Mouse (Mus musculus) kidney, postnatal 0 days (tissue): Measurements from ENCODE around the gene 1810055G02Rik. TPM values are rescaled to one million over a fixed set of nuclear protein-coding genes. Genes with fewer than 3 reads are reported as not detected.

Source experiments
- ATAC-seq: fragments of 200-750 bp; cut with Nextera tagmentation; replicated peaks from 2 replicates; pipeline ENCODE4 v1.8.0; 2017; ENCODE audit warnings: low read depth, moderate number of reproducible peaks, moderate TSS enrichment, moderate library complexity; ENCODE audit not compliant: low FRiP score
- DNase-seq: peaks from one replicate; pipeline ENCODE4 v3.0.0-alpha.2; 2016; ENCODE audit warnings: low spot score
- H3K27ac ChIP-seq: fragments of 300-500 bp; sonication (generic); 2 replicates; pipeline ENCODE4 v1.5.1; 2014; ENCODE audit warnings: mild to moderate bottlenecking
- H3K27me3 ChIP-seq: fragments of 300-500 bp; sonication (generic); 2 replicates; pipeline ENCODE4 v1.6.1; 2014; ENCODE audit warnings: low read length, mixed read lengths; ENCODE audit not compliant: insufficient read depth
- H3K36me3 ChIP-seq: fragments of 300-500 bp; sonication (generic); 2 replicates; pipeline ENCODE4 v1.6.1; 2014; ENCODE audit warnings: low read length, mixed read lengths; ENCODE audit not compliant: insufficient read depth
- H3K4me1 ChIP-seq: fragments of 300-500 bp; sonication (generic); replicated peaks from 2 replicates; pipeline ENCODE4 v1.6.1; 2014; ENCODE audit warnings: antibody characterized with exemption, low read length, mixed read lengths; ENCODE audit not compliant: insufficient read depth
- H3K4me2 ChIP-seq: fragments of 300-500 bp; sonication (generic); 2 replicates; pipeline ENCODE4 v1.6.1; 2014; ENCODE audit warnings: mild to moderate bottlenecking, low read length, moderate library complexity, mixed read lengths
- H3K4me3 ChIP-seq: fragments of 300-500 bp; sonication (generic); replicated peaks from 2 replicates; pipeline ENCODE4 v1.5.1; 2014; ENCODE audit warnings: low read depth, low read length
- H3K9ac ChIP-seq: fragments of 300-500 bp; sonication (generic); 2 replicates; pipeline ENCODE4 v1.6.1; 2014; ENCODE audit warnings: low read depth, low read length
- H3K9me3 ChIP-seq: fragments of 300-500 bp; sonication (generic); replicated peaks from 2 replicates; pipeline ENCODE4 v1.6.1; 2016; ENCODE audit warnings: low read length, inconsistent platforms, mixed read lengths
- CTCF ChIP-seq: IDR thresholded peaks from 2 replicates; pipeline ENCODE4 v1.5.1; 2016; ENCODE audit warnings: antibody characterized with exemption, low read depth, mild to moderate bottlenecking, moderate library complexity
- WGBS: fragments of 180-500 bp; shearing (Covaris S2); extraction: QIAGEN DNeasy Blood & Tissue Kit; methylation state at CpG from one replicate; pipeline ENCODE4 v1.1.7; 2014; 5-methylcytosine and 5-hydroxymethylcytosine counted together
- polyA plus RNA-seq: library from polyadenylated mRNA; unstranded; fragments of >200 nt; fragmentation: Nextera tagmentation; extraction: Ambion mirVana; gene quantifications from 2 replicates; pipeline ENCODE4 v1.2.1, GENCODE M21; 2015

Gene 1810055G02Rik
- polyA plus RNA-seq, 1 experiment from 2014 or later = 27.3 TPM

DNA sequence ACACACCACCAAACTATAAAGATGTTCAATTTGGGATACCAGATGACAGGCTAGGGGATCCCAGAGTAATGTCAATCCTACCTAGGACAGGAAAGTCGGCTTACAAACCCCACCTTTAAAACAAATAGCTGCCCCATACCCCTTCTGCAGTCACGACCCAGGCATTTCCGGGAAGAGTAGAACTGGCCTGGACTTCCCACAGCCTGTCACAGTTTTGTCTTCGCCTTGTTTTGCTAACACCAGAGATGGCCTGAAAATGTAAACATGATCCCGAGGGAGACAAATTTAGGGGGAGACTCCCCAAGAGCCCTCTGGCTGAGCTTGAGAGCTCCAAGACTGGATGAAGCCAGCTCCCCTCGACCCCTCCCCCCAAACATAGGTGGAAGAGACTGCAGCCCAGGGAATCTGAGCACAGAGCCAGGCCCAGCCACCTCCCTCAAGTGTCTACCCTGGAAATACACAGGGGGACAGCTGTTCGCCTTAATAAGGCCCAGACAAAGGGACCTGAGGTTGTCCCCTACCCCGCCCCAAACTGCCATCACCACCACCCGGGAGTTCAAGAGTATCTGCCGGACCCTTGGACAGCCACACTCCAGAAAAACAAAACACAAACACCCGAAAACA is 23.0 kb upstream of the 1810055G02Rik start:
- WGBS = 3% methylated on average over 11 of the region's 11 CpGs
- ATAC-seq (no peak), DNase-seq (peak; percentile 41)

DNA sequence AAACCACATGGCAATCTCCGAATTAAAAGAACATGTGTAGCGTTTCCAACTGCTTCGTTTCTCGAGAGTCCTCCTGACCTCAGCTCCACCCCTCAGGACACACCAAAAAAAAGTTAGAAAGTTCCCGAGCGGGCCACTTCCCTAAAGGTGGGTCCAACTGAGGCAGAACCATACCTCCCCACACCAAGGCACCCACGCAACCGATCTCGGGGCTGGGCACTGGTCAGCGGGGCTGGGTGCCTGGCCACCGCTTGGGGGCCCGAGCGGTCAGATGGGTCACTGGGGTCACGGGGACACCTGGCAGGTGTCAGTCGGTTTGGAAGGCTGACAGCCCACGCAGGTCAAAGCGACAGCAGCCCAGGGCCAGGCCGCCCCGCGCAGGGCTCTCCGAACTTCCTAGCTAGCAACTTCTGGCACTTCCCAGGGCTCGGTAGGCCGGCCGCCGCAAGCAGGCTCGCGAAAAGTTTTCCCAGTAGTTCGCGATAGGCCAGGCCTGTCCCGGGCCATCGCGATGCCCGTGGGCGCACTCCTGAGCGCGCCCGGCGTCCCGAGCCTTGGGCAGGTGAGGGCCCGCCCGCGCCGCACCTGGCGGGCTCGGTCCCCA is 22.4 kb upstream of the 1810055G02Rik start:
- under 1% methylated on average over 32 of the region's 45 CpGs for WGBS
- H3K9ac ChIP-seq = peak overlapping the region; percentile 88
- TF ChIP-seq CTCF = no peak
- H3K4me1 ChIP-seq = peaks cover 53% of the 10 kb centered on the region
- DNase-seq (peak; percentile 71), ATAC-seq (peak; percentile 20; the same call in 1 of the 2 replicates)
- H3K36me3 ChIP-seq = no peaks in the 10 kb centered on the region
- no peaks in the 10 kb centered on the region for H3K9me3 ChIP-seq
- H3K4me3 ChIP-seq = peak overlapping the region; percentile 94
- no peaks in the 10 kb centered on the region for H3K27me3 ChIP-seq
- peak overlapping the region; percentile 90 for H3K4me2 ChIP-seq
- peak overlapping the region; percentile 92 for H3K27ac ChIP-seq

More for the DNA sequence above, 23.0 kb upstream of the 1810055G02Rik start:
- H3K4me3 ChIP-seq = peak overlapping the region; percentile 94
- no peaks in the 10 kb centered on the region for H3K36me3 ChIP-seq
- peak overlapping the region; percentile 92 for H3K27ac ChIP-seq
- no peaks in the 10 kb centered on the region for H3K9me3 ChIP-seq
- no peak for TF ChIP-seq CTCF
- H3K4me1 ChIP-seq = peaks cover 60% of the 10 kb centered on the region
- no peaks in the 10 kb centered on the region for H3K27me3 ChIP-seq
- peak overlapping the region; percentile 88 for H3K9ac ChIP-seq
- H3K4me2 ChIP-seq = peak overlapping the region; percentile 90

DNA sequence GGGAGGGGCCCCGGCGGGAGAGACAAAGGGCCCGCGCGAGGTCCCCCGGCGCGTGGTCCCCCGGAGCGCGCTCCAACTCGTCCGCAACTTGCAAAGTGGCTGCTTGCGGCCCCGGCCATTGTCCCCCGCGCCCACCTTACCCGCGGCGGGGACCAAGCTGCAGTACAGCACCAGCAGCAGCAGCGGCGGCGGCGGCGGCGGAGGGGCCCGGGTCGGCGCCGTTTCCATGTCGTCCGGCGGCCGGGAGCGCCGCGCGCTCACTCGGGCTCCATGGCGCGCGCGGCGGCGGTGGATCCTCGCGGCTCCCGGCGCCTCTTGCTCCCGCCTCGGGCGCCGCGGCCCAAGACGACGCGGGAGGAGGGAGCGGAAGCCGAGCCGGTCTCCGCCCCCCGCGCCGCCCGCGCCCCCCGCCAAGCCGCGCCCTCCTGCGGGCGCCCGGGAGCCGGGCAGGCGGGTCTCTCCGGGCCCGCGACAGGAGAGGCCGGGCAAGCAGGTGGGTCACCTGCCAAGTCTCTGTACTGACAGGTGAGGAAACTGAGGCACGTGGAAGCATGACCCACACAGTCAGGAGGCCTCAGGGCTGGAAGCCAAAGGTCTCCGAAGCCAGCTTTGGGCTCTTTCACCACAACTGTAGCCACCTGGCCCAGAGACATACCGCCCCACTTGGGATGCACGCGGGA is 21.7 kb upstream of the 1810055G02Rik start, which contains the start of gene Lrp5:
TSS of gene Lrp5 (minus strand) at position 350 of the 680 bp plus-strand sequence.
- H3K4me3 ChIP-seq = peak within 1 kb of the TSS; percentile 94
- H3K4me1 ChIP-seq = peaks cover 47% of the 10 kb centered on the region
- H3K4me2 ChIP-seq = peak within 1 kb of the TSS; percentile 90
- peak within 1 kb of the TSS; percentile 88 for H3K9ac ChIP-seq
- 0% methylated on average over 45 of the region's 83 CpGs for WGBS
- no peaks in the 10 kb centered on the region for H3K27me3 ChIP-seq
- peak; percentile 62 for DNase-seq
- peak; percentile 17; the same call in 1 of the 2 replicates for ATAC-seq
- no peak for TF ChIP-seq CTCF
- no peaks in the 10 kb centered on the region for H3K9me3 ChIP-seq
- H3K27ac ChIP-seq = peak within 1 kb of the TSS; percentile 92
- no peaks in the 10 kb centered on the region for H3K36me3 ChIP-seq

DNA sequence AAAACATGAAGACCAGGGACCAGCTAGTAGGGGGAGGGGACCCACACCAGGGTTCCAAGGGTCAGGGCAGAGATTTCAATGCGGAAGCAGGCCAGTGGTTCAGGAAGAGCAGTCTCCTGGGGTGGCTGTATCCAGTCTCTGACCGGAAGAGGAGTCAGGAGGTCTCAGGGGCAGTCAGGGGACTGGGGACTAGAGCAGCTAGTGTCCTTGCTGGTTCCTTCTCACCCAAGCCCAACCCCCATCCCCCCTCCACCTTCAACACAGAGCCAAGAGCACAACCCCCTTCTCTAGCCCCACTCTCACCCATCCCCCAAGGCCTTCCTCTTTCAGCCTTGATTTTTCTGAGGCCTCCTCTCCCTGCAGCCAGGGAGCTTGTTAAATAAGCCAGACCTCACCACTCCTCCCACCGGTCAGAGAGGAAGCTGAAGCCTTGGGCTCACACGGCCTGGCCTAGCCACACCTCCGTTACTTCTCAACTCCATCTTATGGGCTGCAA is 20.4 kb upstream of the 1810055G02Rik start:
- WGBS = 35% methylated on average over 5 of the region's 5 CpGs
- H3K27me3 ChIP-seq = no peaks in the 10 kb centered on the region
- peak; percentile 46 for DNase-seq
- TF ChIP-seq CTCF = 0 out of 2 replicates have a peak, but pooled peaks have one; percentile 22
- no peak overlapping the region for H3K9ac ChIP-seq
- no peak overlapping the region for H3K4me3 ChIP-seq
- no peaks in the 10 kb centered on the region for H3K36me3 ChIP-seq
- peak overlapping the region; percentile 92 for H3K27ac ChIP-seq
- H3K9me3 ChIP-seq = no peaks in the 10 kb centered on the region
- no peak; the same call in 1 of the 2 replicates for ATAC-seq
- no peak overlapping the region for H3K4me2 ChIP-seq
- H3K4me1 ChIP-seq = peaks cover 33% of the 10 kb centered on the region

DNA sequence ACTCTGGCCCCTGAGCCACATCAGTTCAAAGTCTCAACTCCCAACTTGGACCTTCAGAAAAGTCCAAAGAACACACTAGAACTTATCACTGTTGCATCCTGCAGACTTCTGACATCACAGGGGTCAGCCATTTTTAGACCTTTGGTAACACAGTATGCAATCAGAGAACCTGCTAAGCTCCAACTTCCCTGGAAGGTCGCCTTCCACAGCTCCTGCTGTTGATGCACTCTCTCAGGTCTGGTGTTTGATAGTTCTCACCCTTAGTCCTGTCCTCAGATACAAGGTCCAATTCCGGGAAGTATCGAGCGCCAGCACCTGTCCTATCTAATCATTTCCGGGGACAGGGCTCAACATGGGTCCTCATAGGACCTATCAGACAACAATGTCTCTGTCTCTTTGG is 16.8 kb upstream of the 1810055G02Rik start:
- Histone ChIP-seq H3K27me3 (no peaks in the 10 kb centered on the region), H3K9me3 (no peaks in the 10 kb centered on the region), H3K36me3 (no peaks in the 10 kb centered on the region), H3K4me2 (no peak overlapping the region), H3K4me1 (0 out of 2 replicates have a peak, but pooled peaks cover 10% of the 10 kb centered on the region), H3K27ac (no peak overlapping the region), H3K4me3 (no peak overlapping the region), H3K9ac (no peak overlapping the region)
- no peak for DNase-seq
- 94% methylated on average over 5 of the region's 5 CpGs for WGBS
- no peak for ATAC-seq
- TF ChIP-seq CTCF = no peak
